Mouse (Mus musculus): Measurements from ENCODE around the gene Bricd5. TPM values are rescaled to one million over a fixed set of nuclear protein-coding genes. Genes with fewer than 3 reads are reported as not detected.

The Bricd5 gene
- not detected for polyA plus RNA-seq (2014; fragmentation: Illumina TruSeq; extraction: RNeasy Lipid Tissue Mini Kit (QIAGEN cat#74804); ENCODE audit: insufficient read depth, low read depth, low replicate concordance)

DNA sequence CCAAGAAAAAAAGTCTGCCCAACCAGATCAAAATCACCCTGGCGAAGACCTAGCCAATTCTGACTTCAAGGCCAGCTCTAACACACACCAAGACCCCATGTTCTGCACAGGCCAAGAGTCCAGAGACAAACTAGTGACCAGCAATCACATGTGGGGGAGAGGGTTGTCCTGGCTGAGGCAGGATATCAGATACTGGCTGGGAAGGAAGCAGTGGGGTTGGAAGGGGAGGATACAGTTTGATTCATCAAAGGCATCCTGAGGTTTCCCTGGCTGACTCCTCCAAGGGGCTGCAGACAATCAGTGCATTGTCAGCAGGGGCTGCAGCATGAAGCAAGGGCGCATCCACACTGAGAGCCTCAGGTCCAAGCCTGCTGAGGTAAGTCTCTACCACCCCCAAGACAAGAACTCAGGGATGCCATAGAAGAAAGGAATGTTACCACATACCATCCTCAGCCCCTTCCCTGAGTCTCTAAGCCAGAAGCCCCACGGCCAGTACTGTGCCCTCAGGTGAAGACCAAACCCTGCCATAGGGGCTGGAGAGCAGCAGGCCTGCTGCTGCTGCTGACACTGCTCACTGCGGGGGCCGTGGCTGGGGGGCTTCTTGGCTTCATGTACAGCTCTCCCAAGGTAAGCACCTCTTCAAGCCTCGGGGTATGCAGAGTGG lies at the start of gene Bricd5:
Gene Bricd5, plus strand, starts transcription at position 273 of the 664 bp plus-strand sequence.

DNA sequence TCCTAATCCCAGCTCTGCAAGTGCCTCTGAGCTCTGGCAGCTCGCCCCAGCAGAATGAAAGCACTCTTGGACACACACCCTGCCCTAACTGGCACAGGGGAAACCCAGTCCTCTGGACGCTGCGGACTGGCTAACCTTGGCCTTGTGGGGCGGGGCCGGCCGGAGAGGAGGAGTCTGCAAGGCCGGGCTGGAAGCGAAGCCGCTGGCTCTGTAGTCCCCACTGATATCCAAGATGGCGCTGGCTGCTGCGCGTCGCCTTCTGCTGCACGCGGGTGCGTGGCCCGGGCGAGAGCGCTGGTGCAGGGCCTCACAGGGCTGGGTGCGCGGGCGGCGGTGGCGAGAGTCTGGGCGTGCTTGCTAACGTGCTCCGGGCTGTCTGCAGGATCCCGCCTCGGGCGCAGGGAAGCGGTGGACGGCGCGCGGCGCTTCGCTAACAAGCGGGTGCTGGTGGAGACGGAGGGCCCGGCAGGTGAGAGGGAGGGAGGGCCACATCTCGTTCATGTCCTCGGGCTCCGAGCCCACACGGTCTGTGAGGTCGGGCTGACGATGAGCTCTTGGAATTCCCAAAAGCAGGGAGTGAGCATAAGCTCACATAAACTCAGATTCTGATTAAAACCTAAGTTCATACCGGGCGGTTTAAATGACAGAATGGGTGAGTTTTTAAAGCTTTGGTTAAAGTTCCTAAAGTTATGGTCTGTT lies 47.1 kb upstream of the Bricd5 start, which contains the start of gene Eci1:
Gene Eci1, plus strand, starts transcription at position 171 of the 699 bp plus-strand sequence.

DNA sequence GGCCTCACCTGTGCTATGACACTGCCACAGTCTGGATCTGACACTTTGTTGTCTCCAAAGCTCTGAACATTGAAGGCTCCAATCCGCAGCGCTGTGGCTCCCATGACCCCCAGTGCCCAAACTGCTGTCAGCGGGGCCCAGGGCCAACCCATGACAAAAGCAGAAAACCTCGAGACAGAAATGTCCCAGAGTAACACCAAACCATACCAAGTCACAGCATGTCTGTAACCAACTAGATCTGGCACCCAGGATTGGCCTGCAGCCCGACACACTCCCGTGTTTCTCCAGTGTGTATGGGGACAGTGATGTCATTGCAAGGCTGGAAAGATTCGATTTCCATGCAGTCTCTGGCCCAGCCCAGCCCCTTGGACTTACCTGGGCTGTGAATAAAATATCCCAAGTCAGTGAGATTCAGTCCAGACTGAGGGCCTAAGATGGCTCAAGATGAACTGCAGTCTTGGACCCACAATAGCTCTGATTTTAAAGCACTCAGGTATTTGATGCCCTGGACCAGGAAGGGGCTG lies 31.0 kb upstream of the Bricd5 start, which contains the start of gene Dnase1l2:
Gene Dnase1l2, minus strand, starts transcription at position 474 of the 524 bp plus-strand sequence.

DNA sequence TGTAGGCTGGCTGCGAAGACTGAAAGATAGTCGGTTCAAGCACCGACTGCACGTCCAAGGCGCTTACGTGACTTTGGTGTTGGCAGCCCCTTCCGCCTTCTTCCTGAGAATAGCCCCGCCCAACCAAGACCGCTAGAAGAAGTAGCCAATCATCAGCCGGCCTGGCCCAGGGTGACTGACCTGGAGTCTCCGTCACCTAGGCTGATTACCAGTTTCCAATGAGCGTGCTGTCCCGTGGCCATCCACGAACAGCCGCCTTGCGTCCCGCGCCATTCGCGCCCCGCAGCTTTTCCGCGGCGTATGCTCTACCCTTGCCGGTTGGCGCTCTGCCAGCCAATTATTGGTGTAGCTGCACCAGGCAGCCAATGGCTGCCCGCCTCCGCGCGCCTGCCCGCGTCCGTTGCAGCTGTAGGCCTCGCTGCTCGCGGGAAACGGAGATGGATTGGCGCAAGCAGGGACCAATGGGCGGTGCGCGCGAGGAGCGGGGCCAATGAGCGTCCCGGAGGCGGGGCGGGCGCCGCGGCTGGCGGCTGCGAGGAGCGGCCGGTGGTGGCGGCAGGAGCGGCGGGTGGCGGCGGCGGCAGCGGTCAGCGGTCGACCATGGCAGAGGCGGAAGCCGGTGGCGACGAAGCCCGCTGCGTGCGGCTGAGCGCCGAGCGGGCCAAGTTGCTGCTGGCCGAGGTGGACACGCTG lies 3.6 kb upstream of the Bricd5 start, which contains the start of the genes E4f1 and Pgp:
Gene E4f1, minus strand, starts transcription at position 404 of the 693 bp plus-strand sequence.
Gene Pgp, plus strand, starts transcription at position 483 of the 693 bp plus-strand sequence.

DNA sequence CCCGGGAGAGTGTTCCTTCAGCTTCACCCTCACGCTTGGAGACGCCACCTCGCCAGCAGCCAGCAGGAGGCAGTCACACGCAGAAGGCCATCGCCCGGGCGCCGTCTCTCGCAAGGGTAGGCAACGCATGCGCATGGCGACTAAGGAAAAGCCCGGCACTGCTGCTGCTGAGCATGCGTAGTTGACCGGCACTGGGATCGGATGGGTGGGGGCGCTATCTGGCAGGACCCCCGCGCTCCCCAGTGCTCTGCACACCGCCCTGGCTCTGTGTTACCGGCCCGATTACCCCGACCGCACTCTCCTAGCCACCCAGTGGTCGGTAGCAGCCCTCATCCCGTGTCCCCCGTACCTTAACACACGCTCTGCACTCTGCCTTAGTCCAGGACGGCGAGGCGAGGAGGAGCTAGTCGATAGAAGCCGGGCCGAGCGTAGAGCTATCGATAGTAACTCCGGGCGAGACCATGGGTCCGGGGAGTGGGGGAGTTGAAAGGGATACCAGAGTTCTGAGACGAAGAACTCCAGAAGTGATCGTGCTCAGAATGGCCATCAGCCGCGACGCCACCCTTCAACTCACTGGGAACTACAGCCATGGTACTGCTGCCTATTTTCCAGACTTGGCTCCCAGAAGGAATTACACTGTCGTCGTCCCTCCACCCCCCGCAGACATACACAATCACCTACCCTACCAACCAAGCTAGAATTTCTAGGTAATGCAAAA lies 5.1 kb downstream of the Bricd5 start, which contains the start of gene Mlst8:
Gene Mlst8, minus strand, starts transcription at position 416 of the 718 bp plus-strand sequence.

DNA sequence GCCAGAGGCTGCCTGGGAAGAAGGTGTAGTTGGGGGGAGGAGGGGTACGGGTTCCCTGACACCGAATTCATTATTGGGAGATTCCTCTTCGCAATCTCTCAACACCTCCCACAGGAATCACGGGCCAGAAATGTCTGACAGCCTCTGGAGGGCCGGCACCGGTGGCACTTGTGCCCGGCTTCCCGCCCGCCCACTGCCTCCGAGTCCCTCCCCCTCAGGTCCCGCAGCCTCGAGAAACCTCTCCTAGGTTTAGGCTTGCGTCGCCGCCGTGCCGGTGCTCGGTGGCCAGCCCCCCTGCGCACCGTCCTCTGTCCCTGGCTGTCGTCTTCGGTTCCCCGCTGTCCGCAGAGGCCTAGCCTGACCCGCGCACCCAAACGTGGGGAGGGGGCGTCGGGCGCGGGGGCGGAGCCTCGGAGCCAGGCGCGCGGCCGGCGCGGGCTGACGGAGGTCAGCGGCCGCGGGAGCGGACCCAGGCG lies 14.5 kb downstream of the Bricd5 start, which contains the start of gene Caskin1:
Gene Caskin1, plus strand, starts transcription at position 416 of the 476 bp plus-strand sequence.

Other genes starting within 250 kb of the Bricd5 start
- 0.92 TPM for gene Ccnf, start 222.4 kb upstream of the Bricd5 start, polyA plus RNA-seq (2014; fragmentation: Illumina TruSeq; extraction: RNeasy Lipid Tissue Mini Kit (QIAGEN cat#74804); ENCODE audit: insufficient read depth, low read depth, low replicate concordance)
- gene Abca17, start 122.8 kb upstream of the Bricd5 start, polyA plus RNA-seq (2014; fragmentation: Illumina TruSeq; extraction: RNeasy Lipid Tissue Mini Kit (QIAGEN cat#74804); ENCODE audit: insufficient read depth, low read depth, low replicate concordance), result 1.2 TPM
- 69.4 TPM for gene Abca3, start 121.9 kb upstream of the Bricd5 start, polyA plus RNA-seq (2014; fragmentation: Illumina TruSeq; extraction: RNeasy Lipid Tissue Mini Kit (QIAGEN cat#74804); ENCODE audit: insufficient read depth, low read depth, low replicate concordance)
- gene Rnps1, start 59.3 kb upstream of the Bricd5 start, polyA plus RNA-seq (2014; fragmentation: Illumina TruSeq; extraction: RNeasy Lipid Tissue Mini Kit (QIAGEN cat#74804); ENCODE audit: insufficient read depth, low read depth, low replicate concordance), result 55.3 TPM
- gene Eci1, start 47.2 kb upstream of the Bricd5 start, polyA plus RNA-seq (2014; fragmentation: Illumina TruSeq; extraction: RNeasy Lipid Tissue Mini Kit (QIAGEN cat#74804); ENCODE audit: insufficient read depth, low read depth, low replicate concordance), result 68.8 TPM
- 4.0 TPM for gene Dnase1l2, start 30.8 kb upstream of the Bricd5 start, polyA plus RNA-seq (2014; fragmentation: Illumina TruSeq; extraction: RNeasy Lipid Tissue Mini Kit (QIAGEN cat#74804); ENCODE audit: insufficient read depth, low read depth, low replicate concordance)
- 21.7 TPM for gene E4f1, start 3.6 kb upstream of the Bricd5 start, polyA plus RNA-seq (2014; fragmentation: Illumina TruSeq; extraction: RNeasy Lipid Tissue Mini Kit (QIAGEN cat#74804); ENCODE audit: insufficient read depth, low read depth, low replicate concordance)
- gene Pgp, start 3.5 kb upstream of the Bricd5 start, polyA plus RNA-seq (2014; fragmentation: Illumina TruSeq; extraction: RNeasy Lipid Tissue Mini Kit (QIAGEN cat#74804); ENCODE audit: insufficient read depth, low read depth, low replicate concordance), result 20.4 TPM
- gene Mlst8, start 5.2 kb downstream of the Bricd5 start, polyA plus RNA-seq (2014; fragmentation: Illumina TruSeq; extraction: RNeasy Lipid Tissue Mini Kit (QIAGEN cat#74804); ENCODE audit: insufficient read depth, low read depth, low replicate concordance), result 8.3 TPM
- gene Caskin1, start 14.7 kb downstream of the Bricd5 start, polyA plus RNA-seq (2014; fragmentation: Illumina TruSeq; extraction: RNeasy Lipid Tissue Mini Kit (QIAGEN cat#74804); ENCODE audit: insufficient read depth, low read depth, low replicate concordance), result 0.34 TPM
- 59.5 TPM for gene Traf7, start 54.1 kb downstream of the Bricd5 start, polyA plus RNA-seq (2014; fragmentation: Illumina TruSeq; extraction: RNeasy Lipid Tissue Mini Kit (QIAGEN cat#74804); ENCODE audit: insufficient read depth, low read depth, low replicate concordance)
- gene Rab26, start 60.3 kb downstream of the Bricd5 start, polyA plus RNA-seq (2014; fragmentation: Illumina TruSeq; extraction: RNeasy Lipid Tissue Mini Kit (QIAGEN cat#74804); ENCODE audit: insufficient read depth, low read depth, low replicate concordance), result 0.42 TPM
- 28.6 TPM for gene Pkd1, start 76.0 kb downstream of the Bricd5 start, polyA plus RNA-seq (2014; fragmentation: Illumina TruSeq; extraction: RNeasy Lipid Tissue Mini Kit (QIAGEN cat#74804); ENCODE audit: insufficient read depth, low read depth, low replicate concordance)
- gene Tsc2, start 158.7 kb downstream of the Bricd5 start, polyA plus RNA-seq (2014; fragmentation: Illumina TruSeq; extraction: RNeasy Lipid Tissue Mini Kit (QIAGEN cat#74804); ENCODE audit: insufficient read depth, low read depth, low replicate concordance), result 60.0 TPM
- gene Nthl1, start 158.8 kb downstream of the Bricd5 start, polyA plus RNA-seq (2014; fragmentation: Illumina TruSeq; extraction: RNeasy Lipid Tissue Mini Kit (QIAGEN cat#74804); ENCODE audit: insufficient read depth, low read depth, low replicate concordance), result 10.0 TPM
- 287 TPM for gene Slc9a3r2, start 176.4 kb downstream of the Bricd5 start, polyA plus RNA-seq (2014; fragmentation: Illumina TruSeq; extraction: RNeasy Lipid Tissue Mini Kit (QIAGEN cat#74804); ENCODE audit: insufficient read depth, low read depth, low replicate concordance)
- 29.8 TPM for gene Npw, start 184.6 kb downstream of the Bricd5 start, polyA plus RNA-seq (2014; fragmentation: Illumina TruSeq; extraction: RNeasy Lipid Tissue Mini Kit (QIAGEN cat#74804); ENCODE audit: insufficient read depth, low read depth, low replicate concordance)
- gene Zfp598, start 195.8 kb downstream of the Bricd5 start, polyA plus RNA-seq (2014; fragmentation: Illumina TruSeq; extraction: RNeasy Lipid Tissue Mini Kit (QIAGEN cat#74804); ENCODE audit: insufficient read depth, low read depth, low replicate concordance), result 17.1 TPM
- 0.15 TPM for gene Syngr3, start 216.1 kb downstream of the Bricd5 start, polyA plus RNA-seq (2014; fragmentation: Illumina TruSeq; extraction: RNeasy Lipid Tissue Mini Kit (QIAGEN cat#74804); ENCODE audit: insufficient read depth, low read depth, low replicate concordance)
- 16.3 TPM for gene Gfer, start 222.3 kb downstream of the Bricd5 start, polyA plus RNA-seq (2014; fragmentation: Illumina TruSeq; extraction: RNeasy Lipid Tissue Mini Kit (QIAGEN cat#74804); ENCODE audit: insufficient read depth, low read depth, low replicate concordance)
- 5.1 TPM for gene Noxo1, start 222.3 kb downstream of the Bricd5 start, polyA plus RNA-seq (2014; fragmentation: Illumina TruSeq; extraction: RNeasy Lipid Tissue Mini Kit (QIAGEN cat#74804); ENCODE audit: insufficient read depth, low read depth, low replicate concordance)
- gene Tbl3, start 233.8 kb downstream of the Bricd5 start, polyA plus RNA-seq (2014; fragmentation: Illumina TruSeq; extraction: RNeasy Lipid Tissue Mini Kit (QIAGEN cat#74804); ENCODE audit: insufficient read depth, low read depth, low replicate concordance), result 18.7 TPM
- gene Rnf151, start 244.2 kb downstream of the Bricd5 start, polyA plus RNA-seq (2014; fragmentation: Illumina TruSeq; extraction: RNeasy Lipid Tissue Mini Kit (QIAGEN cat#74804); ENCODE audit: insufficient read depth, low read depth, low replicate concordance), result not detected
- gene Rps2, start 244.2 kb downstream of the Bricd5 start, polyA plus RNA-seq (2014; fragmentation: Illumina TruSeq; extraction: RNeasy Lipid Tissue Mini Kit (QIAGEN cat#74804); ENCODE audit: insufficient read depth, low read depth, low replicate concordance), result 1,101 TPM

Data from lung, adult 10 weeks (tissue).